Mouse (Mus musculus) 3T3-L1 (cell line): ENCODE data around the gene Camk2n1.

ENCODE experiments used
- DNase-seq: peaks from one replicate; pipeline ENCODE4 v3.0.0-alpha.2; 2015; ENCODE audit warnings: low read depth, low spot score

Camk2n1 gene

GRCm38 (mm10) chr4:138447827-138448602, 6.1 kb upstream of the Camk2n1 start:
- no peak for DNase-seq

GRCm38 (mm10) chr4:138448872-138449615, 5.1 kb upstream of the Camk2n1 start:
- no peak for DNase-seq

GRCm38 (mm10) chr4:138449636-138450314, 4.3 kb upstream of the Camk2n1 start:
- no peak for DNase-seq

- DNase-seq, result no peak
Measured at GRCm38 (mm10) chr4:138452306-138453096, 1.6 kb upstream of the Camk2n1 start.

- DNase-seq, result no peak
Measured at GRCm38 (mm10) chr4:138453097-138453752, 889 bp upstream of the Camk2n1 start.

GRCm38 (mm10) chr4:138454571-138455140, 542 bp downstream of the Camk2n1 start:
- DNase-seq, result no peak

- no peak for DNase-seq
Measured at GRCm38 (mm10) chr4:138455141-138455955, 1.2 kb downstream of the Camk2n1 start.

- no peak for DNase-seq
Measured at GRCm38 (mm10) chr4:138455956-138456341, 1.8 kb downstream of the Camk2n1 start.

GRCm38 (mm10) chr4:138456536-138456935, 2.4 kb downstream of the Camk2n1 start:
- DNase-seq, result no peak

GRCm38 (mm10) chr4:138457091-138457490, 3.0 kb downstream of the Camk2n1 start:
- no peak for DNase-seq

GRCm38 (mm10) chr4:138458171-138458570, 4.1 kb downstream of the Camk2n1 start:
- no peak for DNase-seq

GRCm38 (mm10) chr4:138458735-138459440, 4.8 kb downstream of the Camk2n1 start:
- no peak for DNase-seq

GRCm38 (mm10) chr4:138459775-138460174, 5.7 kb downstream of the Camk2n1 start:
- DNase-seq, result no peak

- no peak for DNase-seq
Measured at GRCm38 (mm10) chr4:138460910-138461309, 6.8 kb downstream of the Camk2n1 start.

GRCm38 (mm10) chr4:138461471-138461870, 7.4 kb downstream of the Camk2n1 start:
- DNase-seq, result no peak

GRCm38 (mm10) chr4:138462971-138463831, 9.1 kb downstream of the Camk2n1 start:
- peak; percentile 69 for DNase-seq

- DNase-seq, result peak; percentile 93
Measured at GRCm38 (mm10) chr4:138463832-138464487, 9.8 kb downstream of the Camk2n1 start.
